Mouse (Mus musculus) cerebellum, postnatal 4 days (tissue): ENCODE measurements around the gene Med19.
A peak's percentile ranks its signal among the peaks of the same experiment; 100 is the strongest.

ENCODE experiments used
- DNase-seq, 2 experiments: peaks; one replicate each; pipeline ENCODE4 v3.0.0; 2022; ENCODE audit warnings: low spot score in 2 of 2, mixed read lengths in 1 of 2

Gene Med19

GRCm38 (mm10) chr2:84677968-84678880 is at the start of gene Med19, which contains the start of gene Gm28635:
Med19 (plus strand) TSS chr2:84678402.
Gm28635 (minus strand) TSS chr2:84678041.
- peak; percentile 59 to 83 for DNase-seq

GRCm38 (mm10) chr2:84632001-84632400 is 46.2 kb upstream of the Med19 start:
- no peak for DNase-seq

GRCm38 (mm10) chr2:84632999-84633398 is 45.2 kb upstream of the Med19 start:
- DNase-seq: no peak

- DNase-seq: no peak
Measured at GRCm38 (mm10) chr2:84634006-84634405, 44.2 kb upstream of the Med19 start.

- DNase-seq: no peak
Measured at GRCm38 (mm10) chr2:84634934-84635482, 43.2 kb upstream of the Med19 start.

GRCm38 (mm10) chr2:84635611-84636010 is 42.6 kb upstream of the Med19 start:
- peak in 1 of 2 experiments; percentile 54 for DNase-seq

GRCm38 (mm10) chr2:84636231-84636741 is 41.9 kb upstream of the Med19 start:
- no peak for DNase-seq

- no peak for DNase-seq
Measured at GRCm38 (mm10) chr2:84637452-84638165, 40.6 kb upstream of the Med19 start.

- DNase-seq: no peak
Measured at GRCm38 (mm10) chr2:84638428-84639220, 39.6 kb upstream of the Med19 start.

GRCm38 (mm10) chr2:84640833-84641232 is 37.4 kb upstream of the Med19 start:
- DNase-seq: no peak

- DNase-seq: no peak
Measured at GRCm38 (mm10) chr2:84646138-84646537, 32.1 kb upstream of the Med19 start.

GRCm38 (mm10) chr2:84647051-84647568 is 31.1 kb upstream of the Med19 start:
- no peak for DNase-seq

- no peak for DNase-seq
Measured at GRCm38 (mm10) chr2:84648369-84648768, 29.8 kb upstream of the Med19 start.

GRCm38 (mm10) chr2:84649674-84650073 is 28.5 kb upstream of the Med19 start:
- no peak for DNase-seq

- peak; percentile 43 to 76 for DNase-seq
Measured at GRCm38 (mm10) chr2:84650464-84651195, 27.6 kb upstream of the Med19 start, which contains the start of gene Ctnnd1. Ctnnd1 (minus strand) TSS chr2:84650765.

GRCm38 (mm10) chr2:84653354-84653753 is 24.8 kb upstream of the Med19 start:
- no peak for DNase-seq

- no peak for DNase-seq
Measured at GRCm38 (mm10) chr2:84655864-84656263, 22.3 kb upstream of the Med19 start.

GRCm38 (mm10) chr2:84658806-84659205 is 19.4 kb upstream of the Med19 start, which contains the start of gene Btbd18:
Btbd18 (plus strand) TSS chr2:84659079.
- no peak for DNase-seq

- DNase-seq: no peak
Measured at GRCm38 (mm10) chr2:84660253-84660652, 17.9 kb upstream of the Med19 start.

- no peak for DNase-seq
Measured at GRCm38 (mm10) chr2:84662866-84663265, 15.3 kb upstream of the Med19 start.
